Mouse (Mus musculus) left cerebral cortex, adult 2 months (tissue): ENCODE measurements around the gene 6030408B16Rik. TPM values are rescaled to one million over a fixed set of nuclear protein-coding genes. Genes with fewer than 3 reads are reported as not detected.

ENCODE experiments used
- DNase-seq, 2 experiments: peaks; one replicate each; pipeline ENCODE4 v3.0.0; 2021 to 2022; ENCODE audit warnings: low spot score in 2 of 2, mixed read lengths in 1 of 2; ENCODE audit errors: extremely low spot score in 1 of 2
- H3K27ac ChIP-seq: fragments of 200-600 bp; 2 replicates; pipeline ENCODE4 v1.8.1; 2022
- H3K4me3 ChIP-seq: fragments of 200-600 bp; 2 replicates; pipeline ENCODE4 v1.8.1; 2022
- CTCF ChIP-seq: fragments of 200-600 bp; IDR thresholded peaks from 2 replicates; pipeline ENCODE4 v1.8.1; 2022; ENCODE audit warnings: antibody characterized with exemption, mild to moderate bottlenecking, moderate library complexity
- intact Hi-C: fragments of 180-260 bp; cut with DNase I; formaldehyde crosslinking; loops from one replicate; pipeline ENCODE4 v1.15.1; 2025
- total RNA-seq, 2 experiments: library from RNA; stranded (reverse); gene quantifications; 2 replicates each; pipeline ENCODE4 v1.2.3; 2021

6030408B16Rik gene
- total RNA-seq, 2 experiments from 2014 or later = 0.30 to 0.41 TPM

- DNase-seq = no peak
- H3K4me3 ChIP-seq = no peak overlapping the region
- TF ChIP-seq CTCF = no peak
- intact Hi-C loops = no loop called here
- H3K27ac ChIP-seq = no peak overlapping the region
Measured at GRCm38 (mm10) chr15:101308440-101309348, 15.7 kb downstream of the 6030408B16Rik start.

GRCm38 (mm10) chr15:101309493-101309892 is 16.5 kb downstream of the 6030408B16Rik start:
- intact Hi-C loops = no loop called here
- no peak for TF ChIP-seq CTCF
- H3K4me3 ChIP-seq = no peak overlapping the region
- no peak for DNase-seq
- H3K27ac ChIP-seq = no peak overlapping the region; the same call in 1 of the 2 replicates

- no peak for DNase-seq
- intact Hi-C loops = no loop called here
- Histone ChIP-seq H3K4me3 (no peak overlapping the region), H3K27ac (peak overlapping the region; percentile 85; the same call in 1 of the 2 replicates)
- TF ChIP-seq CTCF = no peak
Measured at GRCm38 (mm10) chr15:101311087-101311770, 18.2 kb downstream of the 6030408B16Rik start.

- intact Hi-C loops = no loop called here
- TF ChIP-seq CTCF = no peak
- DNase-seq = no peak
- Histone ChIP-seq H3K27ac (peak overlapping the region; percentile 85; the same call in 1 of the 2 replicates), H3K4me3 (no peak overlapping the region)
Measured at GRCm38 (mm10) chr15:101312006-101312405, 19.0 kb downstream of the 6030408B16Rik start.

GRCm38 (mm10) chr15:101315378-101315777 is 22.4 kb downstream of the 6030408B16Rik start:
- DNase-seq = no peak
- peak overlapping the region; percentile 29 for H3K27ac ChIP-seq
- TF ChIP-seq CTCF = no peak
- no peak overlapping the region for H3K4me3 ChIP-seq
- intact Hi-C loops = loop anchor here (1.0 to 5.0 kb wide), 2 partner anchors 75 to 93 kb away; partner anchors contain the start of gene Grasp

GRCm38 (mm10) chr15:101315832-101316231 is 22.8 kb downstream of the 6030408B16Rik start:
- intact Hi-C loops = loop anchor here (1.0 to 5.0 kb wide), 2 partner anchors 76 to 94 kb away; partner anchors contain the start of gene Grasp
- peak; percentile 89 to 91 for DNase-seq
- Histone ChIP-seq H3K4me3 (peak overlapping the region; percentile 51), H3K27ac (peak overlapping the region; percentile 29)
- TF ChIP-seq CTCF = peak; percentile 97

GRCm38 (mm10) chr15:101316279-101316912 is 23.4 kb downstream of the 6030408B16Rik start:
- DNase-seq = no peak
- H3K4me3 ChIP-seq = peak overlapping the region; percentile 51
- H3K27ac ChIP-seq = peak overlapping the region; percentile 29
- no peak for TF ChIP-seq CTCF
- intact Hi-C loops = loop anchor here (5.0 kb wide), 1 partner anchor 94 kb away; the partner anchor contains the start of gene Grasp

GRCm38 (mm10) chr15:101316913-101317813 is 24.2 kb downstream of the 6030408B16Rik start:
- intact Hi-C loops = loop anchor here (5.0 kb wide), 1 partner anchor 95 kb away; the partner anchor contains the start of gene Grasp
- Histone ChIP-seq H3K4me3 (no peak overlapping the region), H3K27ac (no peak overlapping the region; the same call in 1 of the 2 replicates)
- TF ChIP-seq CTCF = no peak
- DNase-seq = no peak

GRCm38 (mm10) chr15:101317814-101318500 is 24.9 kb downstream of the 6030408B16Rik start:
- peak; percentile 32 for TF ChIP-seq CTCF
- intact Hi-C loops = loop anchor here (5.0 kb wide), 1 partner anchor 96 kb away; the partner anchor contains the start of gene Grasp
- DNase-seq = no peak
- Histone ChIP-seq H3K4me3 (no peak overlapping the region), H3K27ac (no peak overlapping the region)
